Mouse (Mus musculus) bone marrow, adult 2 months (tissue): ENCODE results near the gene Polg.

Experiments used
- CTCF ChIP-seq: fragments of 200-500 bp; IDR thresholded peaks from 2 replicates; pipeline ENCODE4 v1.5.1; 2011; ENCODE audit warnings: low read length, control low read depth; ENCODE audit not compliant: control insufficient read depth, insufficient read depth
- POLR2A ChIP-seq: fragments of 200-500 bp; IDR thresholded peaks from 2 replicates; pipeline ENCODE4 v1.6.1; 2011; ENCODE audit warnings: low read depth, mild to moderate bottlenecking, control low read depth, low read length, borderline replicate concordance; ENCODE audit not compliant: control insufficient read depth

DNA sequence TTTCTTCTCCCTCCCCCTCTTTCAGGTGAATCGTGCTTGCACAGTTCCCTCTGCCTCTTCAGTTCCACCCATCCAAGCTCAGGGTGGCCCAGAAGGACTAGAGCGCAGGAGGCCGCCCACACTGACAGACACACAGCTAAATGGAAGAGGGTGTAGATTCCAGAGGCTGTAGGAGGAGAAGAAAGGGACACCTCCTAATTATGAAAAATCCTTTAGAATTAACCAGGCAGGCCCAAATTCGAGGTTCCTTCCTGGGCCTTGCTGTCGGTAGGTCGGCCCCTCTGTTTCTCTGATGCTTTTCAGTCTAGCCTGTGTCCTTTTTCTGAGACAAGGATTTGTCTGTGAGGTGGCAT is 36.9 kb upstream of the Polg start:
- TF ChIP-seq CTCF (no peak), POLR2A (no peak)
